Mouse (Mus musculus) layer of hippocampus, adult 11-12 months (tissue): ENCODE measurements around the gene Fblim1.
A peak's percentile ranks its signal among the peaks of the same experiment; 100 is the strongest.

Source experiments
- DNase-seq: peaks from one replicate; pipeline ENCODE4 v3.0.0; 2022; ENCODE audit warnings: low spot score

Gene Fblim1

DNA sequence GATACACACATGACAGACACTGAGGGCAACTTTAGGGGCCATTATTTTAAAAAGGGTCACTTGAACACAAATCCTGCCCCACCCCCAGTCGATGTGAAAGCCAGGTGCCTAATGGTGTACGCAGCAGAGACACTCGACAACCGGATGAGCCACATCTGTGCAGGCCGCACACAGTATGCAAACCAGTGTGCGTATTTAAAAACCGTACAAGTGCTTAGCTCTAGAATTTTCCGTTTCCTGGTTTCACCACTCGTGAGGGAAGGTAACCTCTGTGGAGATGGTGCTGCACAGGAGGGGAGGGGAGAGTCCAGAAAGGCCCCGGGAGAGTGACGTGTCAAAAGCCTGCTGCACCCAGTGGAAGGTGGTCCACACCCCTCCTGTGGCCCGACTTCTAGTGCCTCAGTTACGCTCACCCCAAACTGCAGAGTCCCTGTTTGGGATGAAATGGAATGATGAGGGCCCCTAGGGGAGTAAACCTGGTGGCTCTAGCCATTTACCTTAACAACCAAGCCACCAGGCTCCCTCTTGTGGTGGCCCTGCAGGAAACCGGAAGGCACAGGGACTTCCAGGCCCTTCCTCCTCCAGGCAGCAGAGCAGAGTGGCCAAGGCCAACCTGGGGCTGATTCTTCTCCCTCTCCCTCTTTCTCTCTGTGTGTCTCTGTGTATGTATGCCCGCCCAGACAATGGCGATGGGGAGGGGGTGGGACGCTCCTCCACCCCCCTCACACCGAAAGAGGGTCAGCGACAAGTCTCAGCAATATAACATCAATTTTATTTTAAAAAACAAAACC, 19.3 kb upstream of the Fblim1 start:
- DNase-seq, result no peak

DNA sequence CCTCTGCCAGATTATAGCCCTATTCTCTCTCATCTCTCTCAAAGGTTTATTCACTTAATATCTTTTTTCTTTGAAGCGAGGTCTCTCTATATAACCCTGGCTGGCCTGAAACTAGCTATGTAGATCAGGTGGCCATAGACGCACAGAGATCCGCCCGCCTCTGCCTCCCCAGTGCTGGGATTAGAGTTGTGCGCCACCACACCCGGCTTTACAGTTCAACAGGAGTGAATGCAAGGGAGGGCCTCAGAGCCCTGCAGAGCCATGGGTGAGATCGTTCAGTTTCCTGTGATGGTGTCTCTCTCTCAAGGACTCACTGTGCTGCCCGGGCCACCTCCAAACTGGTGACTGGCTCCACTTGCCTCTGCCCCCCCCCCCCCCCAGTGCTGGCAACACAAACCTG, 18.2 kb upstream of the Fblim1 start:
- DNase-seq, result no peak

DNA sequence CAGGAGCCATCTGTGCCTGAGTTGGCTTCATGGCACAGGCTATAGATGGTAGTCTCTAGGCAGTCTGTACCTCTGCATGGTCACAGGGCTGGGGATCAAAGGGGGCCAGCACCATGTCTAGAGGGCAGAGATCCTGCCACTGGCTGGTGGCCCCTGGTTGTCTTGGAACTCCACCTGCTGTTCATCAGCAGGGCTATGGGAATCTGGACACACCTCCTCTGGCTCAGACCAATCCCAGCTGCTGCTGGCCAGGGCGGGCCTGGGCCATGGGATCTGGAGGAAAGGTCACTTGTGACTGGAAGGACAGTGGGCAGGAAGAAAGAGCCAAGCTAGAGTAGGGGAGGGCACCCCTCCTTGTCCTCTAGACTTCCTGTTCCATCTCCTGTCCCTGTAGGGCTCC, 17.8 kb upstream of the Fblim1 start, which contains the start of gene Slc25a34:
Slc25a34 (minus strand) TSS at position 156 of the 400 bp plus-strand sequence.
- no peak for DNase-seq

DNA sequence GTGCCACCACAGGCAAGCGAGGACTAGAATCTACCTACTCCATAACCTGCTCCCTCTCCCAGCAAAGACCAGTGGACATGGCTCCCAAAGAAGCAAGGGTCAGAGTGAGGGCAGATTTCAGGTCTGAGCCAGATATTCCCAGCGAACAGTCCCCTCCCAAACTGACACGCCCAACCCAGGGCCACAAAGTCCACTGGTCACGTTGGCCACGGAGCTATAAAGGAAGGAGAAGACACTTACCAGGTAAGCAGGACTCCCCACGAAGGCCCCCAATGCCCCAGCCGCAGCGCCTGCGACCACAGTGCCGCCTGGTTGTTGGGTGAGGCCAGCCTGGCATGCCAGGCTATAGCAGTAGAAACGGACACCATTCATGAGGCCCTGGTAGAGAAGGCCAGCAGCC, 17.1 kb upstream of the Fblim1 start:
- DNase-seq, result no peak

DNA sequence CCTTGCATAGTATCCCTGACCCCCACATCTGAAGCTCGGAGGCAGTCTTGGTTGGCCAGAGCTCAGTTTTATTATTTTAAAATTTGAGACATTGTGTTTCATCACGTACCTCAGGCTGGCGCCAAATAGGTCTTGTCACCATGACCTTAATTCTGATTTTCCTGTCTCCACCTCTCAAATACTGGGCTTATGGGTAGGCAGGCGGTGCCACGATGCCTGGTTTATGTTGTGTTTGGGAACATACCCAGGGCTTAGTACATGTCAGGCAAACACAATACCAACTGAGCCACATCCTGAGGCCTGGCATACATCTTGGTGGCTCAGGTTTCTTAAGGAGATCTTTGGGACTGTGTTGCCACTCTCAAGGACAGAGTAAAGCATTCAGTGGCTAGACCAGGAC, 16.7 kb upstream of the Fblim1 start:
- no peak for DNase-seq

DNA sequence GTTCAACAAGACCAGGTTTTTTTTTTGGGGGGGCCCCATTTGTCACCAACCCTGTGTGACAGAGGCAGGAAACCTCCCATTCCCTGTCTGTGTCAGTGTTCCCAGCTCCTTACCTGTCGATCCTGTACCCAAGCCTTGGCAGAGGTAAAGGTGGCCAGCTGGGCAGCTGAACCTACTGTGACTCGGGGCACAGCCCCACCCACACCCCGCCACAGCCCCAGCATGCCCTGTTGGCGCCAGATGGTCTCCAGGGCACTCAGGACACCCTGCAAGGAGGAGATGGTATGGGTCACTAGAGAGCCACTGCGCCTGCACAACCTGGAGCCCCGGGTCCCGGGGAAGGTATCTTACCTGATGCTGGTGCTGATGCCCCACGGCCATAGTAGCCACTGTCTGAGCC, 16.2 kb upstream of the Fblim1 start:
- no peak for DNase-seq

DNA sequence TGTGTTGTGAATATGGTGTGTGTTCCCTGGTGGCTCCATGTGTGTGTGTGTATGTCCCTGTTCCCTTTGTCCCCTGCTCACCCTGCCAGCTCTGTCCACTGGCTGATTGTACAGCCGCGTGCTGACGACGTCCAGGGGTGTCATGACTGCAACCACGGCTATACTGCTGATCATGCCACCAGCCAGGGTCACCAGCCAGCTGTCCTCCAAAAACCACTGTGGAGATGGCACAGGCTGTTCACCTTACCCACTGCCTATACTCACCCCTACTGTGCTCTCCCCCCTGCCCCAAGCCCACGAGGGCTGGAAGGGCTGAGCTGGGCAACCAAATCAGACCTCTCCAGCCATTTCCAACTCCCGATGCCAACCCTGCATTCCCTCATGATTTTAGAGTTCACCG, 15.4 kb upstream of the Fblim1 start:
- no peak for DNase-seq

DNA sequence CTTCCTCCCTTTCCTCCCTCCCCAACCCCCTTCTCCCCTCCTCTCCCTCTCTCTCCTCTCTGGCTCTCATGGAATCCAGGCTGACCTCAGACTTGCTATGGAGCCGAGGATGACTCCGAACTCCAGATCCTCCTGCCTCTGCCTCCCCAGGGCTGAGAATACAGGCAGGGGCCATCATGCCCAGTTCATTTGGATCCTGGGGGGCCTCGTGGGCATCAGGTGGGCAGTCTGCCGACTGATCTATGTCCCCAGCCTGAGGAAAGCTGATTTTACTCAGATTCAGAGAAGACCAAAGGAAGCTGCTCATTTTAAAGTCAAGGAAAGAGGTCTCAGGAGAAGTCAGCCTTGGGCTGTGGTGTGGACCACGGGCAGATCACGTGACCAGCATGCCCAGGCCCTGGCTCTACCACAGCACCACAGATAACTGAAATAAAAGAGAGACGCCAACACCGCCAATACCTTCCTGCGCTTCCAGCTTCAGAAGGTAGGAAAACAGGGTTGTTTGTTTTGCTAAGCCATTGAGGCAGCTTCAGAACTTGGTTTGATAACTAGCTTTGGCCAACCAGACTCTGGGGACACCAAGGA, 13.5 kb upstream of the Fblim1 start:
- DNase-seq, result no peak

DNA sequence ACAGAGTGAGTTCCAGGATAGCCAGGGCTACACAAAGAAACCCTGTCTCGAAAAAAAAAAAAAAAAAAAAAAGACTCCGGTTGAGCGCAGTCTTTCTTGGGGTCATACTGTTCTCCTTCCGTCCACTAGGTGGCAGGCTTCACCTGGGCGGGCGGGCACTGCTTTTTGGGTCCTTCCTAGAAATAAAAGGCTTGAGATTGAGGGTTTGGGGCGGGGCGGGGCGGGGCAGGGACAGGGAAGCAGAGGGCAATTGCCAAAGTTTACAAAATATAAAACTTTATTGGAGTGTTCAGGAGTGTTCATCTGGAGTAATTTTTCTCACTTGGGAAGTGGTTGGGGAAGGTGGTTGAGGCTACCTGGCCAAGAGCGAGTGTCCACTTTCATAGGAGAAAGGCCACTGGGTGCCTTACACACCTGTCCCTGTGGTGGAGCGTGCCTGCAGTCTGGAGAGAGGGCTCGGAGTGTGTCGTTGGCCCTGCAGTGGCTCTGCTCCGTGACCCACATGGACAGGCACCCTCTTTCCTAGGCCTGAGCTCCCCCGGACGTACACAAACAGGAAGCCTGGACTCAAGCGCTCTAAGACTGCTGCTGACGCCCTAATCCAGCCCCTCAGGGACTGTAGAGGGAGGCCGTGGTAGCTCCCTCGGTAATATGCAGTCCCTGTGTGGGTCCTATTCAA, 12.8 kb upstream of the Fblim1 start, which contains the start of gene Tmem82:
Tmem82 (minus strand) TSS at position 69 of the 679 bp plus-strand sequence.
- no peak for DNase-seq

DNA sequence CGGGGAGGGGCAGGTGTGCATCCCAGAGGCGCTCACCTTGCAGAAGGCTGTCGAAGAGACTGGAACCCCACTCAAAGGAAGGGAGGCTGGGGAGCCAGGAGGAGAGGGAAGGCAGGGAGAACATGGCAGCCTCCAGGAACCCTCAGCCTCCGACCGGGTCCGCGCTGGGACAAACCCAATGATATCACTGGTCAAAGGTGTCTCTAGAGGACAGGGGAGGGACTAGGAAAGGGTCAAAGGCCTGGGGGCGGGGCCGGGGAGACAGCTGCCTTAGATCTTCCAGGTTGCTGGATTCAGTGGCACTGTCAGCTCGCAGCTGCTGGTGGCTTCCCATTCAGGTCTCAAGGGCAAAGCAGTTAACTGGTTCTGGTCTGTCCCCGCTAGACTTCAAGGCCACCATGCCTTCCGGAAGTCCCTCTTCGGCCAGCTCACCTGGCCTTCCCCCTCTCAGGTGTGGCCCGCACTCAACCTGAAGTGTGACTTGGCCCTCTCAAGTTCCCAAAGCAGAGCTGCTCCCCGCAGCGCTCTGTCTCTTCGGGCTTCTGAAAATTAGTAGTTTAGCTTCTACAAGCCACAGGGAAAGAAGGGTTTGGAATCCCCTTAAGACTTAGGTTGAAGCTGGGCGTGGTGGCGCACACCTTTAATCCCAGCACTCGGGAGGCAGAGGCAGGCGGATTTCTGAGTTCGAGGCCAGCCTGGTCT, 12.1 kb upstream of the Fblim1 start:
- DNase-seq, result no peak

DNA sequence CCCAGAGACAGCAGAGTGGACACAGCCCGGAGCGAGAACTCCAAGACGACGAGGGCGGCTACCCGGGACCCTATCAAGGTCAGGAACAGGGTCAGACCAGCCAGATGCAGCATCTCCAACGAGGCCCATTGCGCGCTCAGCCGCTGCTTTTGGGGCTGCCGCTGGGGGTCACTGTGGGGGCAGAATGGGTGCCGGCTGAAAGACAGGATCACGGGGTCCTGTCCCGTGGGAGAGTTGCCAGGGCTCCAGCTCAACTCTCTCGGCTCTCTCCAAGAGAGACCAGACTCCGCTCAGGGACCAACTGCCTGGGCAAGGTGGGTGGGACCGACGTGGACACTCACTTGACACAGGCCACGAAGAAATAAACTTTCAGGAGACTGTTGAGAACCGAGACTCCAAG, 11.4 kb upstream of the Fblim1 start:
- peak; percentile 75 for DNase-seq

DNA sequence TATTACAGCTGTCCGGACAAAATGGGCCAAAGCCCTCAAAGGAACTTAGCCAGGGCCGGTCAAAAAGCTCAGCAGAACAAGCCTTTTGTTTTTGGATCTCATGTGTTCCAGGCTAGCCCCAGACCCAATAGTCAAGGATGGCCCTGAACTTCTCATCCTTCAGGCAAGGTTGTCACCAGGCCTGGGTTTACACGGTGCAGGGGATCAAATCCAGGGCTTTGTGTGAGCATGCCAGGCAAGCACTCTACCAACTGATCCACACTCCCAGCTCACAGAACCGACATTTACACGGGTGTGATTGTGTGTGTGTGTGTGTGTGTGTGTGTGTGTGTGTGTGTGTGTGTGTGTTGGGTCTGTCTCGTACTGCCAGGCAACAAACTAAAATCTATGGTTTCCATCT, 10.9 kb upstream of the Fblim1 start:
- DNase-seq, result no peak

DNA sequence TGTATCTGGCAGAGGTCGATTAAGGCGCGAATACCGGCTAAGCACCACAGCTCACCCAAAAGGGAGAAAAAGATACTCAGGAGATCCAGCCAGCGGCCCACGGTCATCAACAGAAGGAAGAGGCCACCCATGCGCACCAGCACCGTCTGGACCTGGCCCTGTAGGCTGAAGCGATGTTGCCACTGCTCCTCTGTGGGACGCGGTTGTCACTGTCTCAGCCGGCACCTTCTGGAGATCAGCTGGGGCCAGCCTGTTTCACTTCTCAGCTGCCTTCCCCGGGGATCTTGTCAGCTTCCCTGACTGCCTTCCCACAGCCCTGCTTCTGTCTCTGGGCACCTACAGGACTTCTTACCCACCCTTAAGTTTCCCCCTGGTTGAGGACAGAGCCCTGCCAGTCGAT, 9.1 kb upstream of the Fblim1 start:
- no peak for DNase-seq

DNA sequence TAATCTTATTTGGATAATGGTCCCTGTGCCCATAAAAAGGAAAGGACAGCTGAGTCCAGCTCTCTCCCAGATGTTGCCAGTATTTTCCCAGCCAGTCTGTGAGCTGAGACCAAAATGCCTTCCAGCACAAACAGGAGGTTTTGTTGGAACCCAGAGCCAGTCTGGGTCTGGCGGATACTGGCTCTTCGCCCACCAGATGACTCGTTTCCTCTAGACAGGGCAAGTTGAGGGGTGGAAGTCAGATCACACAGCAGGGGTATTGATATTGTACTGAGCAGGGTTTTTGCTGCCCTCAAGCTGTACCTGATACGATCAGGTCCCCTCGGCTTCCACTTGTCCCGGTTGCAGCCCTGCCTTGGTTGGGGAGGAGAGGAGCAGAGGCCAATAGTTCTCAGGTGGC, 3.6 kb upstream of the Fblim1 start:
- DNase-seq, result no peak

DNA sequence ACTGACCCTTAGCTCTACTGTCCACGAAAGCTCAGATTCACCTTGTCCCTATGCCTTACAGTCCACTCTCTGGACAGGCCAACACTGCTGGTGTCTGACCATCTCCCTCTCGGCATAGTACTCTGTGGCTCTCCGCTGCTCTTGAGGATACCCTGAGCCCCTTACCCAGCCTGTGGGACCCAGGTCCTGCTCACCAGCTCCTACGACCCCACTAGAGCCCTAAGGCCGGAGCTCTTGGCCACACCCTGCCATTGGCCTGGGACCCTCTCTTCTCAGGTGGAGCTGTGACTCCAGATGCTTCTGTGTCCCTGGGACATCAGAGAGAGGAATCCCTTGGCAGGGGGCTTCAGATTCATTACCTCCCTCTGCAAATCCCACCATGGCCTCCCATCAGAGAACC, 475 bp downstream of the Fblim1 start:
- DNase-seq, result no peak

DNA sequence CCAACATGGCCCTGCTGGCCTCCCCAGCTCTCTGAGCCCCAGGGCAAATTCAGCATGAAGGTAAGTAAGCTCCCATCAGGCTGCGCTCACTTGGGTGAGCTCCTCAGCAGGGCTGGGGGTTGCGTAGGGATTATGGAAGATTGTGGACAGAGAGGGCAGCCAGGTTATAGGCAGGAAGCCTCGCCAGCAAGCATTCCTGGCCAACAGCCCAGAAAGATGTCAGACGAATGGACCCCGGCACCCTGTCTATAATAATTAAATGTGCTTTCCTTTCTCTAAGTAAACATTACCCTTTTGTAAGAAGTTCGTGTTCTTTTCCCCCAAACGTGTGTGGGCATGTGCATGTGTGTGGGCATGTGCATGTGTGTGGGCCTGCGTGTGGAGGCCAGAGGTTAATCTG, 1.4 kb downstream of the Fblim1 start:
- no peak for DNase-seq

DNA sequence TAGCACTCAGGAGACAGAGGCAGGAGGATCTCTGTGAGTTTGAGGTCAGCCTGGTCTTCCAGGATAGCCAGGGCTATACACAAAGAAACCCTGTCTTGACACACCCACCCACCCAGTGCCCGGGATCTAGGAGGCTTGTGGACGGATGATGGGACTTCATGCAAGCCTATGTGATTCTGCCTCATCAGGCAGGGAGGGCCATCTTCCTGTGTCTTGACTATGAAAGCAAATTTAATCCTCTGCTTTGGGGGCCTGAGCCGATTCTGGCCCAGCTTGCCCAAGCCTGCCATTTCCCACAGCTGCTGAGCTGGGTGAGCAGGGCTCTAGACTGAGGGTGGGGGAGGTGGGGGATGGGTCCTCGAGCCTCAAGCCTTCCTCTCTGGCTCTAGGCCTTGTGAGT, 2.0 kb downstream of the Fblim1 start:
- DNase-seq, result no peak

DNA sequence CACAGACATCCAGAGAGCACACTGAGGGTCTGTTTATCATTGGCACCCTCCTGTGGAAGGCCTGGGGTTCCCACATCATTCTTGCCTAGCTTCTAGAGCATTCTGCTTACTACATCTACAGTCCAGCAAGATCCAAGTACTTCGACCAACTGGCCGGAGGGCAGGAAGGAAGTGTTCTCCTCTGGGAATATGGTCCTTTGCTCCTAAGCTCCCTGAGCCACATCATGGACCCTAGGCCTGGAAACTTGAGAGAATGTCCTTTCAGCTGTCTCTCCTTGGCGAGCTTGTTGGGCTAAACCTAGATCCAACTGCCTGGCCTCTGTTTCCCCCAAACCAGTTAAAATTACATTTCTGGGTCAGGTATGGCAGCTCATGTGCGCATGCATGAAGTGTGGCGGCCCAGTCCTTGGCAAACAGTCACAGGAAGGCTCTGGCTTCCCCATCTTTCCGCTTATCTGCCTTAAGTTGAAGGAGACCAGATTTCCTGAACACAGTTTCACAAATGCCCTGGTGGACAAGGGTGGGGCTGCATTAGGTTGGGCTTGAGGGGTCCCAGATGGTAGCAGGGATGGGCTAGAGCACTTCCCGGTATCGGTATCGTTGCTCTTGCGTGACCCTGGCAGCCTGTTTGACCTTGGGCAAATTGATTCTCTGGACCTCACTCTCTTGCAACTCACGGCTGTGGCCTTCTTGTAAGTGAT, 3.2 kb downstream of the Fblim1 start:
- DNase-seq, result no peak

DNA sequence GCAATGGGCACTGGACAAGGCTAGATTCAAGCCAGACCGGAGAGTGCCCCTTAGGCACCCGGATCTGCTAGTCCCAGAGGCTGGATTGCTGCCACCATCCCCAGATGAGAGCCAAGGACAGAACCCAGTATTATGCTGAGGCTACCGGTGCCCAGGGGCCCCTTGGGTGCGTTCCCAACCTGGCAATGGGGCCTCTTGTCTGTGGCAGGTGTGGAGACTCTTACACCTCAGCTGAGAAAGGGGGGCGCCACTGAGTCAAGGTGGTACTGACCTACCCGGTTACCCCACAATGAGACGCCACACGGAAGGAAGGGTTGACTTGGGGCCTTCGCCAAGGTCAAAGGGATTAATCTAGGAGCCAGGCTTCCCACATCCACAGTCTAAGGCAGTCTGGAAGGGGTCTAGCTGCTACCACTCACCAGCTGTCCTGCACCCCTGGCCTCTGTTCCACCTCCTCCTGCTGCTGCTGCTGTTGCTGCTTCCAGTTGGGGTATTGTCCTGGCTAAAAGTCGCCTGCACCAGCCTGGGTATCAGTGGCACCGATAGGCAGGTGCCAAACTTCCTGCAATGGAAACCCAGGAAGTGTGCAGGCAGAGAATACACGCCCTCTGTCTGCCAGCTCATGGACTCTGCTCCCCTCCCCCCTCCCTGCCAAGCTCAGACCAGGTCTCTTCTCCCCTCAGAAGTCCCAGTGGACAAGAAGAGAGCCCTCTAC, 4.6 kb downstream of the Fblim1 start:
- DNase-seq, result no peak

DNA sequence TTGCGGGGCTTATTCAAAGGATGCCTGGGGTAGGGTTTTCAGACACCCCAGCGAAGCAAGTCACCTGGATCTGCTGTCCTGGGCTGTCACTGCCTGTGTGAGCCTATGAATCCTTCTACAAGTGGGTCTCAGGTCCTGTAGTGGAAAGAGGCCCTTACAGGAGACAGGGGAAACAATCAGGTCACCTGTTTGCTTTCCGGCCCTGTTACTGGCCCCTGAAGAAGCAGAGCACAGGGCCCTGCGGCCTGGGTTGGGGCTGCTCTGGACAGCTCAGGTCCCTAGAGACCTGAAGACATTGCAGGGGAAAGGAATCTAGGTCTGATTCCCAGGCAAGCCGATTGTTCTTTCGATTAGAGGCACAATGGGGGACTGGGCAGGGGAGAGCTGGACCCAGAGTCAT, 5.5 kb downstream of the Fblim1 start:
- DNase-seq, result no peak
